Mouse (Mus musculus): ENCODE results near the gene Tmem199.
"Not testable (repeated sequence)": the region's sequence is repeated elsewhere in the genome, so short reads cannot be mapped to it uniquely, and the experiment has no call there.

Gene Tmem199

DNA sequence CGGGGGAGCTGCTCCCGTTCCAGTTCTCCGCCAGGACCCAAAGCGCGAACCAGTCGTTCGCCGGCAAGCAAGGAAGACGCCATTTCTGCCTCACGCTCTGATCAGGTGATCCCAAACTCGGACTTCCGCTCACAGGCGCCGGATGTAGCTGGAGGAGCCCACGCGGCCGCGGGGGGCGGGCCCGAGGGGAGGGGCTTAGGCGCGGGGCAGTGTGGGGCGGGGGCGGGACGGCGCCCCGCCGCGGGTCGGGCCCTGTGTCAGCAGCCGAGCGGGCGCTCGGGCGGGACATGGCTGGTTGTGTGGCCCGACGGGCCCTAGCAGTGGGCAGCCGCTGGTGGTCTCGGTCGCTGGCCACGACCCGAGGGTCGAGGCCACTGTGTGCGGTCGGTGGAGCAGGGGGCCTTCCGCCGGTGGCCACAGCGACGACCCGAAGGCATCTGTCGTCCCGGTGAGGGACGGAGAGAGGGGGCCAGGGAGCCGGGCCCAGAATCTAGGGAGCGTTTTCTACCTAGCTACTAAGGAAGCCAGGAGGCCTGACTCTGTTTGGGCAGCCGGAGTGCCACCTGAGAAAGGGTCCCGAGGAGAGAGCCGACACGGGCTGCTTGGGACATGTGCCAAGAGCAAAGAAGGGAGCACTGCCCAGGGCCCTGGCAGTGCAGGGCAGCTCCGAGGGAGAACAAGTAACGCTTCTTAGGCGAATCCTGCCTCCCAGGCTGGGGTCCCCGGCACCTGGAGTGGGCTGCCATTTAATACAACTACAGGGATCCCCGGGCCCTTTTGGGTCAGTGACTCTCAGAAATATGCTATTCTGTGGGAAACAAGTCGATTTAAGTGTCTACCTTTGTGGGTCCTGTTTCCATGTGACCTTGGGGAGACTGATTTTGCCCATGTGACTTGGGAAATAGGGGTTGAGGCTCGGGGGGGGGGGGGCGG, at the start of gene Tmem199, which contains the start of gene Poldip2:
Tmem199 (minus strand) TSS at position 148 of the 933 bp plus-strand sequence.
Poldip2 (plus strand) TSS at position 169 of the 933 bp plus-strand sequence.
- DNase-seq (ENCODE audit: low spot score), result peak; percentile 91

DNA sequence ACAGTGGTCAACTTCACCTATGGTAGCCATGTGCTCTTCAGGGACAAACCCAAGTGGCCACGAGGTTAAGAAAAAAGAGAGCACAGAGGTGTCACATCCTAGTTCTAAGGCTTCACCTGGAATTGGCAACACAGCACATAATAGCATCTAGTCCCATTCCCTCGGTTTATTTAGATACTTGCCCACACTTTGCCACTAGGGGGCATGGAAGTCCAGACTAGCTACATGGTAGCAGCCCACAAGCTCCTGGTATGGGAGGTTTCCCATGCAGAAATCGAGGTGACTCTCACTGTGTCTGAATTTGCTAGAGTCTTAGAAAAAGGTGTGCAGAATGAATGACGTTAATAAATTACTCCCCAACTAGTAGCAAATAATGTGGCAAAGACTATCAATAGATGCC, 48.5 kb upstream of the Tmem199 start:
- DNase-seq (ENCODE audit: low spot score), result peak; percentile 62

DNA sequence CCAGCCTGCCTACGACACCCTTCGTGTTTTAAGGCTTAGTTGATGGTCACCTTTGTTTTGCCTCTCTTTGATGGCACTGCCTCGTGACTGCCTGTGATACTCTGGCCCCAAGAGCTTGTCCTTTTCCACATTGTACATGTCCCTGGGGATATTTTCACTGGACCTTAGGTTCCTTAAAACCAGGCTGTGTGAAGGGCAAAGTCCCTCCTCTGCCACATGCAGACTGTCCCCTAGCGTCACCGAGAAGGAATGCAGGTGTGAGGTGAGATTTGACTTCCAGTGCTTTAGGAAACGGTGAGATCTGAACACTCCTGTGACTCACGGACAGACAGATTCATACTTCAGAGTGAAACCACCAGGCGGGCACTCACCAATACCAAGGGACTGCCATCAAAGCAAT, 45.3 kb upstream of the Tmem199 start:
- DNase-seq (ENCODE audit: low spot score), result no peak

DNA sequence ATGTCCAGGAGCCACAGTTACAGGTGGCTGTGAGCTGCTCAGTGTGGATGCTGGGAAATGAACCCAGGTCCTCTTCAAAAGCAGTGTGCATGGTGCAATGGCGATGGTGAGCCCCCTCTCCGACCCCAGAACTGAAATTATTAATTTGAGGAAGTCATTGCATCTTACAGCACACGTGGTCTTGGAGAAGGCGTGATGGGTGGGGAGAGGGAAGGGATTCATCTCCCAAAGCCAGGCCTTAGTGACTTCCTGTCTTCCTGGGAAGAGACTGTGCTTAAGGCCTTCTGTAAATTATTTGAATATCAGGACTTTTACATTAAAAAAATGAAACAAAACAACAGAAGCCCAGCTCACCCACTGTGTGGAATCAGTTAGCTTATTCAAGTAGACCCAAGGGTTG, 44.1 kb upstream of the Tmem199 start:
- DNase-seq (ENCODE audit: low spot score), result no peak

DNA sequence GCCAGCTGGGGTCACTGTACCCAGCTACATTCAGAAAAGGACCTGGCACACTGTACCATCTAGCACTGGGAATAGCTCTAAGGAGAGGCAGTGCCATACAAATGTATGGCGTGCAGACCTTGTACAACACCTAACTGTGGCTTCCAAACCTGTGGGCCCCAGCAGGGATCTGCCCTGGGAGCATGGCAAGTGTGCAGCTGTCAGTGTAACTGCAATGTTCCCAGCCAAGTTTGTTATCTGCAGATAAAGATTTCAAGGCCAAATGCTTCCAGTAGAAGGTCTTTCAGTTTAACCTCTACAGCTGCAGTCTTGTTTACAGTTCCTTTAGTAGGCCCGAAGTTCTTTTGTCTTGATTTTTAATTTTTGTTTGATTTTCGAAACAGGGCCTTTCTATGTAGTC, 43.7 kb upstream of the Tmem199 start:
- DNase-seq (ENCODE audit: low spot score), result no peak

DNA sequence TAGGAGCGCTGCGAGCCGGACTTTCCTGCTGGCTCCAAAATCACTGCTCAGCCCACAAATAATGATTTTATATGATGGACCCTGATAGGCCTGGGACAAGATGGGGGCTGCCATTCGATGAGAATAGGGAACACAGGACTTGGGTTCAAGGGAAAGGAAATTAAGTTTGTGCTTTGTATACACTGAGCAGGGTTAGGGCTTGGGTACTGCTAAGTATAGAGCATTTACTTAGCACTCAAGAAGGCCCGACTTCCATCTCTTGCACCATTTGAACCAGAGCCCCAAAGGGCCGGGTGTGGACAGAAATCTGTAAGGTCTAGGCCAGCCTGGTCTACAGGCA, 39.1 kb upstream of the Tmem199 start:
- DNase-seq (ENCODE audit: low spot score), result no peak

DNA sequence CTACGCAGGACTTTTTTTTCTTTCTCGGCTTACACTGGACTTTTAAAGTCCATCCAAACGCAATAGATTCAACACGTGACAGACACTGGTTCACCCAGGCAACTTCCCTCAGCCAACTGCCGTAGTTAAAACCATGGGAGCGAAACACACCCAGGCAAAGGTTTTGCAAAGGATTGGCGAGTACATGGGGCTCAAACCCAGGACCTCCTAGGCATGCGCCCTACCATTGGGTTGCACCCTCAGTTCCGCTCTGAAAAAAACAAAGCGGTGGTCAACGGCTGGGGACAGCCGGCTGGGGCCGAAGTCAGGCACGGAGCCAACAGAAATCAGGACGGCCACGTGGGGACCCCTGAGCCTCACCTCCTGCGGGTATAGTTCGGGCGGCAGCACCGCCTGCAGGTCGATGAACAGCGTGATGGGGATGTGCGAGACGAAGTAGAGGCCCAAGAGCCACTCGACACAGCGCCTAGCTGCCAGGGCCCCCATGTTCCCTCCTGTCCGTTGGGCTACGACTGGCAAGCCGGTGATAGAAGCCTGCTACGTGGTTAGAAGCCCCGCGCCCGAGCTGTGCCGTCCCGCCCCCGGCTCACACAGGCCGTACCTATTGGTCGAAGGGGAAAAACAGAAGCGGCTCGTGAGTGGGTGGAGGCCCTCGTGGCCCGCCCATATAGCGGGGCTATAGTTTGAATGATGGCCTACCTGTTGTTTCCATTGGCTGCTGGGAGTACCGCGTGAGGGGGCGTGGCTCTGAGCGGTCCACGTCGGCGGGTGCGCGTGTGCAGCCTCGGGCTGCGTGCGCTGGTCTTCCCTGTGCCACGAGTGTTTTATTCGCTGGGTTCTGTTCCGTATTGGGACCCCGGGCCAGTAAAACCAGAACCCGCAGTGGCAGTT, 38.4 kb upstream of the Tmem199 start, which contains the start of gene Tmem97:
Tmem97 (minus strand) TSS at position 610 of the 891 bp plus-strand sequence.
- DNase-seq (ENCODE audit: low spot score), result peak; percentile 96

DNA sequence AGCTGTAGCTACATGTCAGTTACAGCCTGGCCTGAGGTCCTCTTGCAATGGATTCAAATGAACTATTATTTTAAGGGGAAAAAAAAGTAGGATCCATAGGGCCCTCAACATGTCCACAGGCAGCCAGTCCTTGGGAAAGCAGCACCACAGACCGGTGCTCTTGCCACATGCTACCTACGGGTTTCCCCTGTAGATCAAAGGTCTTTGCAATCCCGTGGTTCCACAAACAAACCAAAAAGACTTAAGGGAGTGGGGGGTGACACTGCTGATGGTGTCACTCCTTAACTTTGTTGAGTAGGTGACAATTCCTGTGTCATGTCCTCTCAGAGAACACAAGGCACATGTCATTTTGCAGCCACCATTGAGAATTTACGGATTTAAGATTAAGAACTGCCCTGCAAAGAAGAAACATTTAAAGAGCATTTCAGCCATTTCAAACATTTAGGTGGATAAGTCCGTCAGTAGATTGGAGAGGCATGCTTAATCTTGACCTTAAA, 37.6 kb upstream of the Tmem199 start:
- DNase-seq (ENCODE audit: low spot score), result peak; percentile 11

DNA sequence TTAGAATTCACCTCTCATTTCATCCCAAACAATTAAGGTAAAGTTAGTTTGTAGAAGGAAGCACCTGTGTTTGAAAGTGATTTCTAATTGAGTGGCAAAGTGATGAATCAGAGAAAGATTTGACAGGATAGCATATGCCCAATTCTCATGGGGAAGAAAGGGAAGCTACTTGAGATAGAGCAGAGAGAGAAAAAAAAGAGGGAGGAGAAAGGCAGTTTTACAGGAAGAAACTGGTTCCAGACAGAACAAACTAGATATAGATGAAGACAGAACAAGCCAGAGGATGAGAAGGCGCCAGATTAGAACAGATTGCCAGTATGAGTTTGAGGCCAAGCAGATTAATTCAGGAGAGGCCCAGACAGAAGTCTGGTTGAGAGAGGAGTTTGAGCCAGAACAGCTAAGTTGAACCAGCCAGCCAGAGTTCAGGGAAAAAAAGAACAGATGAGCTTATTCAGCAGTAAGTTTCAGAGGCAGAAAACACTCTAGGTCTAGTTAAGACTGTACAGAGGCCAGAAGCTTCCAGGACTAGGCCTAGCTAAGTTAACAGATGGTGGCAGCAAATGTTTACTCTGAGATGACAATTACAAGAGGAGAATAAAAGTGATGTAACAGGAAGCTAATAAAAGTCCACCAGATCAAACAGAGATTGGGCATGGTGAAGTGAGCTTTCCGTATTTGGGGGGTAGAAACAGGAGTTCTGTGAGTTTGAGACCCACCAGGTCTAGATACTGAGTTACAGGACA, 35.9 kb upstream of the Tmem199 start:
- no peak for DNase-seq (ENCODE audit: low spot score)

DNA sequence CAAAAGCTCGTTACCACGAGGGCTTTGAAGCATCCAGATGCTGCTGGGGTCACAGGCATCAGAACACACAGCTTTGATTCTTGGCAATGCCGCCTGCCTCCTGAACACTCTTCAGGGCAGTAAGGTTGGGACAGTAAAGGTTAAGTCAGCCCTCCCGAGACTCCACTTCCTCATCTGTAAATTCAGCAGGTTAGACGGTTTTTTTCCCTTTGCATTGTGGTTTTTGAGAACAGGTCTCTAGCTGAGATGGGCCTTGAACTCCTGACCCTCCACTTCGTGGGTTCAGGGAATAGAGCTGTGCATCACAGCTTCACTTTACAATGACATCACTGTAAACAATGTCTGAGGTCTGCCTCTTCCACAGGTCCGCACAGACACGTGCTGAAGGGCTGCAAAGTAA, 33.2 kb upstream of the Tmem199 start:
- DNase-seq (ENCODE audit: low spot score), result no peak

DNA sequence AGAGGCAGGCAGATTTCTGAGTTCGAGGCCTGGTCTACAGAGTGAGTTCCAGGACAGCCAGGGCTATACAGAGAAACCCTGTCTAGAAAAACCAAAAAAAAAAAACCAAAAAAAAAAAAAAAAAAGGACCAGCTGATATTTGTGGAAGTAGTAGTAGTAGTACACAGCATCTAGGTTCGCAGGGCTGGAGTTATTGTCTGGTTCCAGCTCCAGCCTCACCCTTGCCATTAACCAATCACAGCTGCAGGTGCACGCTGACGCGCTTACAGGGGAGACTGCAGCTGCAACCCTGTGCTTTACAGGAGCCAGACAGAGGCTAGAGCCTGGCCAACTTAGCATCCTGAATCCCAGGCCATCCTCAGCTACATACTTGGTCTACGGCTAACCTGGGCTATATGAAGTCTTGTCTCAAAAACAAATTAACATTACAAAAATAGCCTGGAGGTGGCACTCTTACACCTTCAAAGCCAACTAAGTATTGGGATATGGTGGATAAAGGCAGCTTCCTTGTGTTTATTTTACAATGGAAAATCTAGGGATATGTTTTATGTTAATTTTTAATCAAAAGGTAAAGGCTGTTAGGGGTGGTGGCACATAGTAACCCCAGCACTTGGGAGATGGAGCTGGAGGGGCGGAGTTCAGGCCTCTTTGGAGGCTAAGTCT, 32.6 kb upstream of the Tmem199 start:
- no peak for DNase-seq (ENCODE audit: low spot score)

DNA sequence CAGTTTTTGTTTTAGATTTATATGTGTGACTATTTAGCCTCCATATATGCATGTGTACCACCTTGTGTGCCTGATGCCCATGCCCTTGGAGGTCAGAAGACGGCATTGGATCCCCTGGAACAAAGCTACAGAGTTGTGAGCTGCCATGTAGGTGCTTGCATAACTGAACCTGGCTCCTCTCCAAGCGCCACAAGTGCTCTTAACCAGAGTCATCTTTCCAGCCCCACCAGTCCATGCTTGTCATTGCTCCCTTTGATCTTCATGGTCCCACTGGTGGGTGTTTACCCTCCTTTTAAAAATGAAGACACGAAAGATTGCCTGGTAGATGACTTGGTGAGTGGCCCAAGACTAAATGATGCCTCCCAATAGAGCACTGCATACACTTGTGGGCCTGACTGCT, 28.4 kb upstream of the Tmem199 start:
- no peak for DNase-seq (ENCODE audit: low spot score)

DNA sequence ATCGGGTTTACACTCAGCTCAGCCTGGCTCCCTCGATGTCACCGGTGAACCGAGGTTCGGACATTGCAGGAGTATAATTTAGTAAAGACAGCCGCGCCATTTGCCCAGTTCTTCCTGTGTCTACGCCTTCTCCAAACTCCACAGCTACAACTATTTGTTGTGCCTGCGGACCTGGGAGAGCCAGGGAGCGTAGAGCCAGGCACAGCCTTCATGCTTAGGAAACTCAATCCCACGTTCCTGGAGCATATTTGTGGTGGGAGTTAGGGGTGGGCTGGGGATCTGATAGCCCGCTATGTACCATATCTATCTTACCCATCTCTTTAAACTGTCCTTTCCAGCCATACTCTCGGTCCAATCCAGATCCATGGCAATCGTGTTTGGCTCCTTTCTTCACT, 24.7 kb upstream of the Tmem199 start:
- no peak for DNase-seq (ENCODE audit: low spot score)

DNA sequence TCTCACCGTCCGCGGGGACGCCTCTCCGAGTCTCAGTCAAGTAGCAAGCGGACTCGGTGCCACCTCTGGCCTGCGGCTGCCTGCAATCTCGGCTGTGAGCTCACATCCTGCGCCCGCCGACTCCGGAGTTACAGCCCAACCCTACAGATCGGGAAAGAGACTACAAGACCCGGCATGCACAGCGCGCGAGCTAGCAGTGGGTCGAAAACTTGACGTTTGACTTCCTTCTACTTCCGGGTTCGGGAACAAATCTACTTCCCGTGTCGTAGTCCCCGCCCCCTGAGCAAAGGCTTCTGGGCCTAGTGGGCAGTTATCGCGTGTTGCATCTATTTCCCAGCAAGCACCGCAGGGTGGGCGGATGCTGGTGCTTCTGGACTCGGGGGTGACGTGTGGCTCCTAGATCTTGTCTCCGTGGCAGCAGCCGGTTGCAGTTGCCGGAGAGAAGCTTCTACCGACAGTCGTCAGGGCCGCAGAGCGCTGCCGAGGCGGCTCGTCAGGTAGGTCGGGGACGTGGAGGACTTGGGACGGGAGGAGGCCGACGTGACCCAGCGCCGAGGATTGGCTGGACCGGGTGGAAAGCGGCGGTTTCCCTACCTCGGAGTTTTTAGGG, 24.2 kb upstream of the Tmem199 start, which contains the start of the genes Tnfaip1 and Ift20:
Tnfaip1 (minus strand) TSS at position 253 of the 610 bp plus-strand sequence.
Ift20 (plus strand) TSS at position 282 of the 610 bp plus-strand sequence.
- peak; percentile 100 for DNase-seq (ENCODE audit: low spot score)

DNA sequence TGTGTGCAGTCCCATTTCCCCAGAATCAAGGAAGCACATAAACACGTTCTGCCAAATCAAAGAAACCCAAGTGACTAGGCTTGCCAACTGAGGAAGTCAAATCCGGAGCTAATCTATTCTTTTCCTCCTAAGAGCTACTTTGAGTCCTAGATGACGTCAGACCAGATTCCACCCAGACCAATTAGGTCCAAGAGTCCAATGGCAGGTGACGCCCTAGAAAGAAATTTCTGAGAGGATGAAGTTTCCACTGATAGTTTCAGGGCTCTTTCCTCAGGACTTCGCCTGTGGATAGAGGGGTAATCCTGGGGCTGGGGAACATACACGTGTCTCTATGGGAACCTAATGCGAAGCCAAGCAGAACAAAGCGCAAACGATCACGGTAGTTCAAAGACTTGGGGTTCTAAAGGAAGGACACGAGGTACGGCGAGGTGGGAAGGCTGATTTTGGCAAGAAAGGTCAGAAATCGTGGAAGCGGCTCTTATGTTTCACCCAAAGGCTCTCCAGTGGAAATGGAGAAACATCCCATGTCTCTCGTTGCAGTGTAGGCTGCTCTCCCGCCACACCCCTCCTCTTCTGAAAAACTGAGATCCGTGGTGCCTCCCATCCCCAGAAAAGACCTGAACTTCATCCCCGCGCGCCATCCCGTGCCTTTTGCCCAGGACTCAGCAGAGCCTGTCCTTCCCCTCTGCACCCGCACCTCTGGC, 23.6 kb upstream of the Tmem199 start:
- DNase-seq (ENCODE audit: low spot score), result peak; percentile 30

DNA sequence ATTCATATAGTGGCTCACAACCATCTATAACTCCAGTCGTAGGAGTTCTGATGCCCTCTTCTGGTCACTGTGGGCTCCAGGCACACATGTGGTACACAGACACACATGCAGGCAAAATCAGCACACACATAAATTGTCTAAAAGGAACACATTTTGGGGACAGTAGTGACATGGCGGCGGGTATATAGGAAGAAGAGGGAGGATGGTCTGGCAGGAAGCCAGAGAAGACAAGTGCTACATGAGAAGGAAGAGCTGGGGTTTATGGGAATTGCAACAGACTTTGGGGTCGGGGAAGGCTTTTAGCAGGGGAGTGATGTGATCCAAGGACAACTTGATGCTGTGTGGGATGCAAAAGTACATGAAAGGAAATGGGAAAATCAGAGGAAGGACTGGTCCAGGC, 22.5 kb upstream of the Tmem199 start:
- no peak for DNase-seq (ENCODE audit: low spot score)

DNA sequence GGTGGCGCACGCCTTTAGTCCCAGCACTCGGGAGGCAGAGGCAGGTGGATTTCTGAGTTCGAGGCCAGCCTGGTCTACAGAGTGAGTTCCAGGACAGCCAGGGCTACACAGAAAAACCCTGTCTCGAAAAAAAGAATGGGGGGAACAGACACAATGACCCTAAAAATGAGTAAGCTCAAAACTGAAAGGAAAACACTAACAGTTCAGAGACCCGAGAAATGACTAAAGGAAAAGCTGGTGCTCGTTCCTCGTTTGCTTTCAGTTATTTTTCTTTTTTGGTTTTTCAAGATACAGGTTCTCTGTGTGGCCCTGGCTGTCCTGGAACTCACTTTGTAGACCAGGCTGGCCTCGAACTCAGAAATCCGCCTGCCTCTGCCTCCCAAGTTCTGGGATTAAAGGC, 19.5 kb upstream of the Tmem199 start:
- DNase-seq (ENCODE audit: low spot score), result not testable (repeated sequence)

DNA sequence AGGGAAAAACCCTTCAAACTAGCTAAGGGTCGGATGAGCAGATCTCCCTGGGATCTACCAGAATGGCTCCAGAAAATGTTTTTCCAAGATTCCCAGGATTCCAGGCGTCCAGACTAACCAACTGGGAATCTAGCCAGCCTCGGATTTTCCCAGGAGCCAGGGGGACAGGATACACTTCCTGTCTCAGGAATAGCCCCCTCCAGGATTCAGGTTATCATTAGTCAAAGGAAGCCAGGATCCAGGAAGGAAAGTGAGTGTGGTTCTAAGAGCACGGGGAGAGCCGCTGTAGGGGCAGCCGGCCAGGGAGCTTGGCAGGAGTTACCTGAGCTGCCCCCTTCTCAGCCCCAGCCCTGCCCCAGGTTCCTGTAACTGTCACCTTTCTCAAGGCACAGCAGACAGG, 19.1 kb upstream of the Tmem199 start:
- no peak for DNase-seq (ENCODE audit: low spot score)

DNA sequence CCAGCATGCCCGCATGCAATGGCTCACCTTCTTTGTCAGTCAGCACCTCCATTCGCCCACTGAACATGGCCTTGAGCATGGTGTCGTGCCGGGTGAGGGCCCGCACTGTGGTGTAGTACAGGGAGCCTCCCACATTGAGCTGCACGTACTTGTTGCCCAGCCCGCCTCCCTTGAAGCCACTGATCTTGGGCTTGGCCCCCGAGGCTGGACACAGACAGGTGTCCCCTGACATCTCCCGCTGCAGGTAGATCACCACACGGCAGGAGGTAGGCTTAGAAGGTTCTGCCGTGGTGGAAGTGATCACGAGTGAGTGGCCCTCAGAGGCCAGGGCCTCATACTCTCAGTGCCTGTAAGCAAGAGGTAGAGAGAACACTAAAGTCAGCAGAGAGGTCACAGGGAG, 18.0 kb upstream of the Tmem199 start:
- DNase-seq (ENCODE audit: low spot score), result no peak

DNA sequence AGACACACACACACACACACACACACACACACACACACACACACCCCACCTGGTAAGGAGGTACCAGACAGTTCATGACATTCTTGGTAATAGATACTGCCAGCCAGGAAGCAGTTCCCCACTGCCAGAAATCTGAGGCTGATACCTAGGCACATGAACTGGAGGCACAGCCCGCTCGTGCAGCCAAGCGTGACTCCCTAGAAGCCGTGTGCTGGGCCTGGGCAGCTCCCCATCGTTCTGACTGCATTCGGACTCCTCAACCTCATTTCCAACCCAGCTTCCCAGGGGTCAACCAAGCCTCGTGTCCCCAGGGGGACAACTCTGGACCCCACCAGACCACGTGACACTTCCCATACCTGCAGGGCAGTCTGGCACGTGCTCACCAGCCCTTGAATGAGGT, 16.7 kb upstream of the Tmem199 start:
- DNase-seq (ENCODE audit: low spot score), result no peak

Data from T-cell, adult 2 months (primary cell).